Mouse (Mus musculus): Measurements from ENCODE around the gene Med9.

DNA sequence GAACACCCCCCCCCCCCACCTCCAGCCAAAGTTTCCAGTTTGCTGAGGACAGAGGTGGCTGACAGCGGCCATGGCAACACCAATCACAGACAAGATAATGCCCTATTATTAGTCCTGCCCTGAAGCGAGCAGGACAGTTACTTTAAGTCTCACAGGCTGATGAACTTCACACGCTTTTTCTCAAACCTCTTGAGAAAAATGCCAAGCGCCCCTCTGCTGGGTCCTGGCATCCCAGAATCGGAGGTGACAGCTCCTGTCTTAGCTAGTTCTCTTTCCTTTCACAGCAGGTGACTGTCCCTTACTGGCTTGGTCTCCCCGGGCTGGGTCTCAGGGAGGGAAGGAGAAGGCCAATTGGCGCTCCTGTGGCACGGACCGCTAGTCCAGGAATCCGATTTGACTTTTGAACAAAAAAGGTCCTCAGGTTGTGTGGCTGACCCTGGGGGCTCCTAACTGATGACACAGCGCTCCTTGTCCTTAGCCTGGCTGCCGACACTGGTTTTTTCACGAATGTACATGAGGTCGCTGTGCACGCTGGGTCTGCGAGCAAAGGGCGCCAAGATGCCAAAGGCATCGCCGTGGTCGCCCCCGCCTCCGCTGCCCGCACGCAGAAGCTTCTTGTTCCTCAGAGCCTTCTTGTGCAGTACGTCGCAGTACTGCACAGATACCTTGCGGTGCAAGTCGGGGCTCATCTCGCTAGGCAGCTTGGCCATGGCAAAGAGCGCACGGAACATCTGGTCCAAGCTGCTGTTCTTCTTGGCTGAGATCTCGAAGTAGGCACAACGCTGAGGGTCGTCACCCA, 15.6 kb downstream of the Med9 start:
- TF ChIP-seq GATA1 (IDR thresholded peaks at IDR 0.05; ENCODE audit: borderline replicate concordance, low read length) (no peak), FLI1 (IDR thresholded peaks at IDR 0.05; ENCODE audit: low read length) (no peak)
